Mouse (Mus musculus): ENCODE results near the gene Ankub1. TPM values are rescaled to one million over a fixed set of nuclear protein-coding genes. Genes with fewer than 3 reads are reported as not detected.

The Ankub1 gene
- total RNA-seq, 2 experiments from 2014 or later: 0.26 to 0.51 TPM

DNA sequence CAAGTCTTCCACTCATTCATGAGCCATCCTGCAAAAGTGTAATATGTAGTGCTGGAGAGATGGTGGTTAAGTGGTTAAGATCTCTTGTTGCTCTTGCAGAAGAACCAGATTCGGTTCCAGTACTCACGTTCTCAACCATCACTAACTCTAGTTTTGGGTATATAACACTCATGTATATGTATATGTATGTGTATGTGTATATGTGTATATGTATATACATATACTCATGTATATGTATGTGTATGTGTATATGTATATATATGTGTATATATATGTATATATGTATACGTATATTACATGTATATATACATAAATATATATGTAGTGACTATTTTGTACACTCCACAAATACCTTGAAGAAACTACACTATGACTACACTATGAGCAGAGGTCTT, 40.7 kb downstream of the Ankub1 start:
- DNase-seq (ENCODE audit: low spot score in 2 of 2): no peak
- intact Hi-C loops (cut with DNase I): no loop called here

DNA sequence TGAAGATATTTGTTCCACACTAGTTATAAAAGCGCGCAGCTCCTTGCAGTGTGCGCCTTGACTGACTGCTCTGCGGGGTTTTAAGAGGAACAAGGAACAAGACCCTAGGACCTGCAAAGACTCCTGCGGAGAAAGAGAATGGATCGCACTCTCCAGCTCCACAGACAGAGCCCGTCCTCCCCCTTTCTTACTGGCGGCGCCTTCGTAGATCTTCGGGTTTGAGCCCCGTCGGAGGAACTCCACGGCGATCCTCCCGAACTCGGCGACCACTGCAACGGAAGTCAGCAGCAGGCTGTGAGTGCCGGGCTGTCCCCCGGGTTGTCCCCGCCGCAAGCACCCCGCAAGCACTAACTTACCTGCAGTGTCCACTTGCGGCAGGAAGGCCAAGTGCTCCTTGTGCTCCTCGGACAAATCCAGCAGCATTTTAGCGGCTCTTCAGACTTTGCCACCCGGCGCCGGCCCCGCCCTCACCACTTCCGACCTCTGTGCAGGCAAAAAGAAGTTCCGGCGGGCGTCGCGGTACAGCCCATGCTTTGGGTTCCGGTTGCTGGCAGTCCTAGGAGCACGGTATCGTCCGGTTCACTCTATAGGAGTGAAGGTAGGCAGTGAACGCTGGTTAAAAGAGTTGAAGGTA, 41.3 kb downstream of the Ankub1 start, which contains the start of gene Commd2:
Commd2 (minus strand) TSS at position 485 of the 634 bp plus-strand sequence.
- DNase-seq (ENCODE audit: low spot score in 2 of 2): peak; percentile 88 to 92
- intact Hi-C loops (cut with DNase I): no loop called here

DNA sequence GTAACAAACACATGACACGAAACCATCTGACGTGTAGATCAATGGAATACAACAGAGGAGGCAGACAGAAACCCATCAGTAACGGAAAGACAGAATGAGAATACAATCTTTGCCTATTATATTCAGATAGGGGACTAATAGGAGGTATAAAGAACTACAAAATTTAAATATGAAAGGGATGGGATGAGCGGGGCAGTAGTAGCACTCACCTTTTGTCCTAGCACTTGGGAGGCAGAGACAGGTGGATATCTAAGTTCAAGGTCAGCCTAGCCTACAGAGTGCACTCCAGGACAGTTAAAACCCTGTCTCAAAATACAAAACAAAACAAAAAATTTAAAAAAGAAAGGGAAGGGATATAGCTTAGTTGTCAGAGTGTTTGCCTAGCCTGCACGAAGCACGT, 49.4 kb downstream of the Ankub1 start:
- intact Hi-C loops (cut with DNase I): no loop called here
- DNase-seq (ENCODE audit: low spot score in 2 of 2): no peak

DNA sequence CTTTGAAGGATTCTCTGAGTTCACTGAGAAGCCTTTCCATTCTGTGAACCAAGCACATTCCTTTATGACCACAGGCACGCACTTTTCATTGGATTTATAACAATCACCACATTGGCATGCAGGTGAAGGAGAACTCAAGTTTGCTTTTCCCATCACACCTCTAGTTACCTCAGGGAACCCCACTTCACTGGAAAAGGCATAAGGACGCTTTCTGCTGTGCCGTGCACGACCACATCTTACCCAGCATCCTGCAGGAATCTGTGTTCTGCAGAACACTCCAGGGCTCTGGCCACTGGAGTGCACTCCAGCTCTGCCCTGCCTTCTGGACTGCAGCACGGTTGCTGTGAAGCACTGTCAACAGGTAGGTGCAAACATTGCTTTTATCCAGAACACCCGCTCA, 55.0 kb downstream of the Ankub1 start:
- no peak for DNase-seq (ENCODE audit: low spot score in 2 of 2)
- intact Hi-C loops (cut with DNase I): no loop called here

DNA sequence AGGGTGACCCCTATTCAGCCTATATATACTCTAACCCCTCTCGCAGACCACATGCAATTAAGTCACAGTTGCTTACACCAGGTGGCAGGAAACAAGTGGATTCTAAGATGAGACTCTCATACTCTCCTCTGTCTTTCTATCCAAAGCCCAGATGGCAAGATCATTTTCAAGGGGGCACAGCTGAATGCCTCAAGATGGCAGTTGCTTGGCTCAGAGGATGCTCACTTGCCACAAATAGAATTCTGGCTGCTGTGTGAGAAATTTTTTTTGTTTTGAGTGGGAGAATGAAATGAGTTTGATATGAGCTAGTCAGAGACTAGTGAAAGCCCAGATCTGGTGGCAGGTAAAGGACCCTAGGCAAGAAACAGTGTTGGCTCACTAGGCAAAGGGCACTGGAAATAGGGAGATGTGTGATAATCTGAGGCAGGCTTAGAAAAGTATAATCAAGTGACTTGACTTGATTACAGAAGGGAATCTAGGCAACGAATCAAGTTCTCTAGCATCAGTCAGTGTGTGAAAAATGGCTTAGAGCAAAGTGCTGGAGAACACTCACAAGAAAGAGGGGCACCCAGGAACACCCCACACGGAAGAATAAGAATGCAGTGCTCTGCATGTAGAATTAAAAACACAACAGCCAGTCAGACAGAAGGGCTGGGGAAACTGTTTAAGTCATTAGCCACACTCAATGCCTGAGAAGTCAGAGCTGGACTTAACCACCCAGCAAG, 57.7 kb downstream of the Ankub1 start:
- intact Hi-C loops (cut with DNase I): no loop called here
- peak; percentile 17 to 75 for DNase-seq (ENCODE audit: low spot score in 2 of 2)

GRCm38 (mm10) chr3:57626954-57627513, 65.6 kb downstream of the Ankub1 start:
- no peak for DNase-seq (ENCODE audit: low spot score in 2 of 2)
- intact Hi-C loops (cut with DNase I): loop anchor here (5.0 kb wide), 1 partner anchor 360 kb away; no protein-coding TSS in a partner anchor

DNA sequence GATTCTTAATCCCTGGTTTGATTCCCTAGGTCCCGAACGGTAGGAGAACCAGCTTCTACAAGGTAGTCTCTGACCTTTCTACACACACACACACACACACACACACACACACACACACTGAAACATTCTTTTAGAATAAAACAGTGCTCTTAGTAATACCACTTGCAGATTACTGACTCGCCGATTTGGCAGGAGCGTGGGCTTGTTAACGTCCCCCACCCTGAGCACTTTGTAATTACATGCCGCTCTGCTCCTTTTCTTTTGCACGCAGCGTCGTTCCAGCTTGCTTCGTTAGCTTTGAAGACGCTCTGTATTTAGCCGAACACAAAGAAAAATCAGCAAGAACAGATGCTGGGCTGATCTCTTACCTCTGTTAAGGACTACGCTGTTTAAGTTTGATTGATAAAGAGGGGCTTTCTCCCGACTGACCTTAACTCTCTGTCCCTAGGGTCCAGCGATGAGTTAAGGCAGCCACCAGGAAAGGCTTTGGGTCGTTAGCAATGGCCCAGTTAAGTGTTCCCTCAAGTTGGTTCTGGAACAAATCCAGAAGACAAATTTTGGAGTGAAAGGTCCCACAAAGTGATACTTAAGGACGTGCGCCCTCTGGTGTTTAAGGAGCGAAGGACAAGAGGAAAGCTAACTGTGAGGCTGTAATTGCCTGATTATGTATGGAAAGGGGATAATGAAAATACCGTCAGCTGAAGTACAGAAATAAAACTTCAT, 67.2 kb downstream of the Ankub1 start:
- peak; percentile 80 to 87 for DNase-seq (ENCODE audit: low spot score in 2 of 2)
- intact Hi-C loops (cut with DNase I): loop anchor here (2.0 to 5.0 kb wide), 2 partner anchors 155 to 358 kb away; no protein-coding TSS in a partner anchor

GRCm38 (mm10) chr3:57619718-57620117, 72.9 kb downstream of the Ankub1 start:
- intact Hi-C loops (cut with DNase I): no loop called here

DNA sequence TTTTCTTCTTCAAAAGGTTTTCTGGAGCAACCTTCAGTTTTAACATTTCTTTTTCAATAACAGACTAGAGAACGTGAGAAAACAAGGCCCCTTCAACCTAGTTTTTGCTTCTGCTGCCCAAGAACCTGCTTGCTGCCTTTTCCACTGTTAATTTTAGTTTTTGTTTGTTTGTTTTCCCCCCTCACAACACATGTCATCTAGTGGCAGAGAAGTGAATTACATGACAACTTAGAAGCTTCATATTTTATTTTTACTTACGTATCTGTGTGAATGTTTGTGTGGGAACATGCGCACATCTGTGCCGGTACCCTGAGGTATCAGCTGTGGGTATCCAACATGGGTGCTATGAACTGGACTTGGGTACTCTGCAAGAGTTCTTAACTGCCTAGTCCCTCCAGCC, 76.9 kb downstream of the Ankub1 start:
- DNase-seq (ENCODE audit: low spot score in 2 of 2): no peak
- intact Hi-C loops (cut with DNase I): no loop called here

More at GRCm38 (mm10) chr3:57619718-57620117, 72.9 kb downstream of the Ankub1 start:
- no peak for DNase-seq (ENCODE audit: low spot score in 2 of 2)

DNA sequence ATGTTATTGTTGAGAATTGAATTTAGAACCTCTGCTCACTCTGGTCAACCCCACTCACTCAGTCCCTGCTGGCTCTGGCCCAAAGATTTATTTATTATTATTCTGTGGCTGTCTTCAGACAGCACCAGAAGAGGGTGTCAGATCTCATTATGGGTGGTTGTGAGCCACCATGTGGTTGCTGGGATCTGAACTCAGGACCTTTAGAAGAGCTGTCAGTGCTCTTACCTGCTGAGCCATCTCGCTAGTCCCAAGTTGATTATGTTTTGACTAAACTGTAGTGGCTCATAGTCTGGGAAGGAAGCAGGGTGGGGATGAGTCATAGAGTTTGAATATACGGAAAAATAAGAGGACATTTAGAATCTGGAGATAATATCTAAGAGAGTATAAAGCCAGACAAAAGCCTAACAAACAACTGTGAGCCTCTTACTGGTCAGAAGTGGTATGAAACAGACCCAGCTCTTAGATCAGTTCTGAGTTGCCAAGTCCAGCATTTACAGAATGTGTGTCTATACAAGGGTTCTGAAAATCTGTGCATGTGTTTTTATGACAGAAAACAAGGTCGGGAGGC, 80.1 kb downstream of the Ankub1 start:
- intact Hi-C loops (cut with DNase I): no loop called here
- DNase-seq (ENCODE audit: low spot score in 2 of 2): no peak

- intact Hi-C loops (cut with DNase I): no loop called here
- no peak for DNase-seq (ENCODE audit: low spot score in 2 of 2)
Measured at GRCm38 (mm10) chr3:57611776-57612175, 80.8 kb downstream of the Ankub1 start.

Small RNAs within 50 kb of the gene (microRNA-seq; reads per million reads assigned to microRNA genes)
- 0 reads per million in 2 experiments for gene Mir6377

Other genes with a start within 250 kb of the Ankub1 start
- 10 to 100 TPM; 20.6 to 20.7 TPM for gene Wwtr1, start 116.9 kb downstream of the Ankub1 start, total RNA-seq (2021)
- gene Commd2, start 41.1 kb downstream of the Ankub1 start, total RNA-seq (2021): 10 to 100 TPM; 16.5 to 21.4 TPM
- gene Rnf13, start 43.3 kb upstream of the Ankub1 start, total RNA-seq (2021): 10 to 100 TPM; 59.1 to 71.5 TPM
- gene Pfn2, start 155.3 kb upstream of the Ankub1 start, total RNA-seq (2021): 100 to 1,000 TPM; 537 to 550 TPM

All from left cerebral cortex, postnatal 14 days (tissue).